Mouse (Mus musculus) frontal cortex, postnatal 10 days (tissue): ENCODE data around the gene Cnnm3.
"Not testable (repeated sequence)": the region's sequence is repeated elsewhere in the genome, so short reads cannot be mapped to it uniquely, and the experiment has no call there.

Experiments
- DNase-seq, 2 experiments: peaks; one replicate each; pipeline ENCODE4 v3.0.0; 2022; ENCODE audit warnings: low spot score in 2 of 2, mixed read lengths in 1 of 2

The Cnnm3 gene

GRCm38 (mm10) chr1:36535477-36536396 lies 24.1 kb downstream of the Cnnm3 start:
- no peak for DNase-seq

- DNase-seq: no peak
Observed at GRCm38 (mm10) chr1:36536397-36536728, 24.7 kb downstream of the Cnnm3 start.

- DNase-seq: not testable (repeated sequence)
Observed at GRCm38 (mm10) chr1:36536783-36537182, 25.1 kb downstream of the Cnnm3 start, which contains the start of gene Ankrd23. Gene Ankrd23 (minus strand): TSS chr1:36536883.

- no peak for DNase-seq
Observed at GRCm38 (mm10) chr1:36538727-36539126, 27.1 kb downstream of the Cnnm3 start.

GRCm38 (mm10) chr1:36539186-36539585 lies 27.5 kb downstream of the Cnnm3 start, which contains the start of gene Gm42417:
Gene Gm42417 (minus strand): TSS chr1:36539429.
- DNase-seq: no peak

- no peak for DNase-seq
Observed at GRCm38 (mm10) chr1:36540132-36540531, 28.5 kb downstream of the Cnnm3 start.

GRCm38 (mm10) chr1:36540807-36541206 lies 29.1 kb downstream of the Cnnm3 start:
- no peak for DNase-seq

- DNase-seq: no peak
Observed at GRCm38 (mm10) chr1:36541844-36542243, 30.2 kb downstream of the Cnnm3 start.

GRCm38 (mm10) chr1:36542925-36543324 lies 31.3 kb downstream of the Cnnm3 start:
- DNase-seq: no peak

GRCm38 (mm10) chr1:36545382-36545781 lies 33.7 kb downstream of the Cnnm3 start:
- no peak for DNase-seq

- no peak for DNase-seq
Observed at GRCm38 (mm10) chr1:36545845-36546600, 34.4 kb downstream of the Cnnm3 start.

- DNase-seq: peak; percentile 96 to 97
Observed at GRCm38 (mm10) chr1:36546888-36547471, 35.3 kb downstream of the Cnnm3 start, which contains the start of gene Ankrd39. Gene Ankrd39 (minus strand): TSS chr1:36547445.

- no peak for DNase-seq
Observed at GRCm38 (mm10) chr1:36547981-36548598, 36.4 kb downstream of the Cnnm3 start.

- no peak for DNase-seq
Observed at GRCm38 (mm10) chr1:36548771-36549170, 37.1 kb downstream of the Cnnm3 start.

- DNase-seq: no peak
Observed at GRCm38 (mm10) chr1:36549491-36549890, 37.8 kb downstream of the Cnnm3 start.

GRCm38 (mm10) chr1:36550075-36550863 lies 38.6 kb downstream of the Cnnm3 start:
- no peak for DNase-seq

- no peak for DNase-seq
Observed at GRCm38 (mm10) chr1:36551904-36552303, 40.2 kb downstream of the Cnnm3 start.

GRCm38 (mm10) chr1:36552506-36552905 lies 40.8 kb downstream of the Cnnm3 start:
- DNase-seq: no peak

- no peak for DNase-seq
Observed at GRCm38 (mm10) chr1:36554633-36555399, 43.1 kb downstream of the Cnnm3 start.

- no peak for DNase-seq
Observed at GRCm38 (mm10) chr1:36555798-36556395, 44.2 kb downstream of the Cnnm3 start.
